Mouse (Mus musculus) E14TG2a.4 (cell line): ENCODE measurements at regions not wholly inside any gene's neighbourhood (a gene's known extent, or its start where the extent isn't known, plus 50 kb on each side); places are given as distances from the start of the nearest gene placed in this dataset.

Source experiments
- CTCF ChIP-seq: conservative IDR thresholded peaks from 2 replicates; pipeline ENCODE4 v1.5.1; 2014; ENCODE audit warnings: low read length
- NANOG ChIP-seq: IDR thresholded peaks from 2 replicates; pipeline ENCODE4 v1.6.1; 2014; ENCODE audit warnings: borderline replicate concordance, low read length, mixed read lengths
- POU5F1 ChIP-seq: IDR thresholded peaks from 2 replicates; pipeline ENCODE4 v1.6.1; 2014; ENCODE audit warnings: low read length, borderline replicate concordance

GRCm38 (mm10) chr13:16320392-16320791 is 308.7 kb downstream of the Inhba start:
- TF ChIP-seq CTCF (no peak), NANOG (no peak), POU5F1 (no peak)
